In genomic region chr6:116644335-116644734, GRCm38 (mm10) we compare ENCODE assay signal across 14 mouse cellular contexts. TPM values are rescaled to one million over a fixed set of nuclear protein-coding genes. Genes with fewer than 3 reads are reported as not detected.
A peak's percentile ranks its signal among the peaks of the same experiment; 100 is the strongest.
DNase-seq lines count a peak whose midpoint lies in the region; ATAC-seq and TF ChIP-seq lines count a peak whose summit lies in the region.
"Had no signal": no experiment of that assay in that cellular context is flagged by ENCODE, and none has a peak within 500 bp of the region (broad histone marks: within the 10 kb centered on the region; RNA-seq: fewer than 3 reads in every experiment).

No protein-coding gene starts in this region.

- H3K4me3 ChIP-seq in kidney, postnatal 0 days (replicated peaks; ENCODE audit: low read depth, low read length), result no peak overlapping the region
- H3K4me3 ChIP-seq in heart, adult 2 months, result no peak overlapping the region
- H3K4me3 ChIP-seq in myocyte, result no peak overlapping the region
- H3K4me3 ChIP-seq: neural tube, embryonic 15.5 days had no signal

- H3K9me3 ChIP-seq in kidney, postnatal 0 days (replicated peaks; ENCODE audit: low read length), result no peaks in the 10 kb centered on the region
- H3K9me3 ChIP-seq: neural tube, embryonic 15.5 days had no signal

- TF ChIP-seq EP300 in heart, adult 2 months (IDR thresholded peaks at IDR 0.05; ENCODE audit: insufficient read depth, low read depth, low read length), result peak; percentile 87

- 0 out of 2 replicates have a peak, but pooled peaks cover 4% of the 10 kb centered on the region for H3K4me1 ChIP-seq in kidney, postnatal 0 days (replicated peaks; ENCODE audit: insufficient read depth, low read length)
- H3K4me1 ChIP-seq in heart, adult 2 months (ENCODE audit: control insufficient read depth, insufficient read depth, low read length), result peaks cover 26% of the 10 kb centered on the region
- H3K4me1 ChIP-seq: neural tube, embryonic 15.5 days had no signal

- 45% methylated on average over 3 of the region's 3 CpGs for WGBS in kidney, postnatal 0 days
- WGBS in heart, adult 2 months, result 17% methylated on average over 3 of the region's 3 CpGs

- TF ChIP-seq POLR2A in heart, adult 2 months (IDR thresholded peaks at IDR 0.05; ENCODE audit: insufficient read depth, low read depth, low read length), result peak; percentile 51
- no peak for TF ChIP-seq POLR2A in myocyte (IDR thresholded peaks at IDR 0.05; ENCODE audit: insufficient read length, low read depth)

- ATAC-seq in kidney, postnatal 0 days (replicated peaks; ENCODE audit: low FRiP score, low read depth), result no peak
- no peak for ATAC-seq in erythroid progenitor cell, adult 5-6 weeks (replicated peaks; ENCODE audit: low FRiP score, poor library complexity, severe bottlenecking)
- ATAC-seq: hindbrain, postnatal 0 days; midbrain, embryonic 16.5 days had no signal

- no peak overlapping the region for H3K9ac ChIP-seq in kidney, postnatal 0 days (ENCODE audit: low read depth, low read length)
- no peak overlapping the region for H3K9ac ChIP-seq in heart, adult 2 months (ENCODE audit: low read depth, low read length)
- H3K9ac ChIP-seq: neural tube, embryonic 15.5 days had no signal

- no peaks in the 10 kb centered on the region for H3K36me3 ChIP-seq in kidney, postnatal 0 days (ENCODE audit: insufficient read depth, low read length)
- peaks cover 5% of the 10 kb centered on the region for H3K36me3 ChIP-seq in heart, adult 2 months (ENCODE audit: control insufficient read depth, insufficient read depth, low read length)
- no peaks in the 10 kb centered on the region for H3K36me3 ChIP-seq in myocyte (ENCODE audit: control insufficient read depth, insufficient read depth)

- no peak for TF ChIP-seq CTCF in kidney, postnatal 0 days (IDR thresholded peaks at IDR 0.05; ENCODE audit: low read depth)
- no peak for TF ChIP-seq CTCF in heart, adult 2 months (IDR thresholded peaks at IDR 0.05)

- no peaks in the 10 kb centered on the region for H3K27me3 ChIP-seq in kidney, postnatal 0 days (ENCODE audit: insufficient read depth, low read length)
- H3K27me3 ChIP-seq in heart, adult 2 months (ENCODE audit: control insufficient read depth, insufficient read depth, low read length), result no peaks in the 10 kb centered on the region
- no peaks in the 10 kb centered on the region for H3K27me3 ChIP-seq in myocyte (ENCODE audit: control insufficient read depth, insufficient read depth, insufficient read length)
- H3K27me3 ChIP-seq: neural tube, embryonic 15.5 days had no signal

- no peak overlapping the region for H3ac ChIP-seq in myocyte (ENCODE audit: control insufficient read depth, insufficient read length)

- H3K79me2 ChIP-seq in heart, adult 2 months (replicated peaks; ENCODE audit: control insufficient read depth, insufficient read depth, low read length), result no peaks in the 10 kb centered on the region
- H3K79me2 ChIP-seq in myocyte (ENCODE audit: control insufficient read depth, insufficient read depth), result no peaks in the 10 kb centered on the region

- no peak overlapping the region for H3K27ac ChIP-seq in kidney, postnatal 0 days
- peak overlapping the region; percentile 88 for H3K27ac ChIP-seq in heart, adult 2 months
- H3K27ac ChIP-seq: hindbrain, postnatal 0 days; neural tube, embryonic 15.5 days had no signal

- intact Hi-C loops in heart, adult 2 months (cut with DNase I), result loop anchor here (1.0 to 5.0 kb wide), 2 partner anchors 9 to 1412 kb away; no protein-coding TSS in a partner anchor

- peak; percentile 31 for DNase-seq in kidney, postnatal 0 days (ENCODE audit: low spot score)
- DNase-seq in kidney, adult 18-20 months, result no peak
- peak; percentile 44 to 63 for DNase-seq in heart, adult 2 months
- DNase-seq in heart, postnatal 4 days, result peak; percentile 62
- DNase-seq in adrenal gland, adult 2 months, result no peak
- DNase-seq in adrenal gland, postnatal 36 days, result no peak
- DNase-seq: adrenal gland, postnatal 10 days; gastrocnemius, postnatal 14 days; right cerebral cortex, postnatal 25 days had no signal

- H3K4me2 ChIP-seq in kidney, postnatal 0 days (ENCODE audit: low read length), result no peak overlapping the region
- H3K4me2 ChIP-seq in myocyte (ENCODE audit: low read depth), result peak overlapping the region; percentile 54
- H3K4me2 ChIP-seq: neural tube, embryonic 15.5 days had no signal

TF ChIP-seq in myocyte, 11 proteins besides CTCF, POLR2A, EP300 and RAD21:
- TF ChIP-seq TCF3 (IDR thresholded peaks at IDR 0.05; ENCODE audit: insufficient read length, low read depth) (no peak), REST (IDR thresholded peaks at IDR 0.05; ENCODE audit: insufficient read depth, insufficient read length) (no peak), POLR2AphosphoS2 (IDR thresholded peaks at IDR 0.05; ENCODE audit: insufficient read length, low read depth) (no peak), USF1 (IDR thresholded peaks at IDR 0.05; ENCODE audit: low read depth) (no peak), CEBPB (IDR thresholded peaks at IDR 0.05; ENCODE audit: insufficient read depth, poor library complexity, severe bottlenecking) (0 out of 2 replicates have a peak, but pooled peaks have one; percentile 8), MYOG (IDR thresholded peaks at IDR 0.05; ENCODE audit: control insufficient read depth in 1 of 3, insufficient read depth in 1 of 3, insufficient read length in 2 of 3, low read depth in 2 of 3) (peak in 1 of 3 experiments; percentile 34), E2F4 (IDR thresholded peaks at IDR 0.05; ENCODE audit: insufficient read depth) (no peak), MYOD1 (IDR thresholded peaks at IDR 0.05; ENCODE audit: control insufficient read depth in 1 of 3, insufficient read length in 2 of 3, low read depth in 2 of 3) (peak in 1 of 3 experiments; percentile 53), SRF (IDR thresholded peaks at IDR 0.05; ENCODE audit: control insufficient read depth, insufficient read length, low read depth) (peak; percentile 17), TCF12 (IDR thresholded peaks at IDR 0.05; ENCODE audit: insufficient read depth, poor library complexity, severe bottlenecking) (no peak), MAX (IDR thresholded peaks at IDR 0.05; ENCODE audit: low read depth) (no peak)

RNA-seq across cellular contexts. Expression of gene Depp1, which starts 6.1 kb away (rescaled TPM):
- polyA plus RNA-seq in kidney, postnatal 0 days (2015; fragmentation: Nextera tagmentation; extraction: Ambion mirVana), result 35.6 and 36.8 TPM in 2 replicates
- total RNA-seq in heart, adult 2 months (2021), result 10 to 100 TPM; 53.5 to 86.1 TPM
- polyA plus RNA-seq in heart, adult 2 months (2012; rRNA removed), result 32.7 and 53.0 TPM in 2 replicates
- total RNA-seq in heart, postnatal 4 days (2021), result 10 to 100 TPM; 36.8 to 42.9 TPM
- polyA plus RNA-seq in myocyte (2012; fragmentation: generic; extraction: Trizol), result 12.0 TPM
- 10 to 100 TPM in 1 of 2 experiments, 1 to 10 TPM in 1; 3.8 to 13.4 TPM for total RNA-seq in adrenal gland, adult 2 months (2021)
- 16.6 and 22.8 TPM in 2 replicates for polyA plus RNA-seq in adrenal gland, adult 2 months (2012; rRNA removed)
- total RNA-seq in adrenal gland, postnatal 36 days (2021), result 10 to 100 TPM in 1 of 2 experiments, 1 to 10 TPM in 1; 7.0 to 20.2 TPM
- total RNA-seq in erythroid progenitor cell, adult 5-6 weeks (2015; ENCODE audit: low replicate concordance), result not detected in 2 replicates
- 2.8 TPM in 1 of 2 replicates, not detected in the other for total RNA-seq in erythroid progenitor cell, adult 5-6 weeks (2017; ENCODE audit: low replicate concordance)

RNA-seq across cellular contexts. Expression of gene Zfp422, which starts 15.5 kb away (rescaled TPM):
- 142 and 148 TPM in 2 replicates for polyA plus RNA-seq in kidney, postnatal 0 days (2015; fragmentation: Nextera tagmentation; extraction: Ambion mirVana)
- 10 to 100 TPM; 14.8 to 19.2 TPM for total RNA-seq in heart, adult 2 months (2021)
- 13.1 and 27.8 TPM in 2 replicates for polyA plus RNA-seq in heart, adult 2 months (2012; rRNA removed)
- 10 to 100 TPM; 36.7 to 43.5 TPM for total RNA-seq in heart, postnatal 4 days (2021)
- 5.2 TPM for polyA plus RNA-seq in myocyte (2012; fragmentation: generic; extraction: Trizol)
- 10 to 100 TPM; 14.8 to 22.9 TPM for total RNA-seq in adrenal gland, adult 2 months (2021)
- 5.0 and 6.6 TPM in 2 replicates for polyA plus RNA-seq in adrenal gland, adult 2 months (2012; rRNA removed)
- 10 to 100 TPM; 19.7 to 23.0 TPM for total RNA-seq in adrenal gland, postnatal 36 days (2021)
- total RNA-seq in erythroid progenitor cell, adult 5-6 weeks (2015; ENCODE audit: low replicate concordance), result 20.2 and 29.8 TPM in 2 replicates
- 5.5 and 6.3 TPM in 2 replicates for total RNA-seq in erythroid progenitor cell, adult 5-6 weeks (2017; ENCODE audit: low replicate concordance)

RNA-seq across cellular contexts. Expression of gene Rassf4, which starts 29.4 kb away (rescaled TPM):
- 2.9 and 3.6 TPM in 2 replicates for polyA plus RNA-seq in kidney, postnatal 0 days (2015; fragmentation: Nextera tagmentation; extraction: Ambion mirVana)
- total RNA-seq in heart, adult 2 months (2021), result 1 to 10 TPM; 5.8 TPM
- polyA plus RNA-seq in heart, adult 2 months (2012; rRNA removed), result 6.4 and 8.9 TPM in 2 replicates
- total RNA-seq in heart, postnatal 4 days (2021), result 1 to 10 TPM; 5.4 to 6.3 TPM
- 0.86 TPM for polyA plus RNA-seq in myocyte (2012; fragmentation: generic; extraction: Trizol)
- total RNA-seq in adrenal gland, adult 2 months (2021), result 1 to 10 TPM; 3.9 to 7.4 TPM
- polyA plus RNA-seq in adrenal gland, adult 2 months (2012; rRNA removed), result 2.3 TPM in 2 replicates
- 1 to 10 TPM; 2.8 to 4.7 TPM for total RNA-seq in adrenal gland, postnatal 36 days (2021)
- 28.1 and 28.8 TPM in 2 replicates for total RNA-seq in erythroid progenitor cell, adult 5-6 weeks (2015; ENCODE audit: low replicate concordance)
- 6.9 and 11.4 TPM in 2 replicates for total RNA-seq in erythroid progenitor cell, adult 5-6 weeks (2017; ENCODE audit: low replicate concordance)

Comparison
In these comparisons a context has a peak if more than half of its experiments do, and no peak if none do; other contexts are left out.
1. DNase-seq: peak in kidney, postnatal 0 days (single experiment), heart, adult 2 months (2 of 2) and heart, postnatal 4 days (single experiment); none in kidney, adult 18-20 months (single experiment), adrenal gland, adult 2 months (single experiment) and adrenal gland, postnatal 36 days (0 of 2).